Mouse (Mus musculus) retina, postnatal 7 days (tissue): Measurements from ENCODE around the gene Fyb2.
A peak's percentile ranks its signal among the peaks of the same experiment; 100 is the strongest.

Experiments
- DNase-seq: peaks from one replicate; pipeline ENCODE4 v3.0.0-alpha.2; 2012; ENCODE audit warnings: low read depth, low spot score

The Fyb2 gene

GRCm38 (mm10) chr4:104913291-104914129 is at the start of gene Fyb2:
TSS of gene Fyb2 (plus strand) at chr4:104913456.
- DNase-seq: no peak

DNA sequence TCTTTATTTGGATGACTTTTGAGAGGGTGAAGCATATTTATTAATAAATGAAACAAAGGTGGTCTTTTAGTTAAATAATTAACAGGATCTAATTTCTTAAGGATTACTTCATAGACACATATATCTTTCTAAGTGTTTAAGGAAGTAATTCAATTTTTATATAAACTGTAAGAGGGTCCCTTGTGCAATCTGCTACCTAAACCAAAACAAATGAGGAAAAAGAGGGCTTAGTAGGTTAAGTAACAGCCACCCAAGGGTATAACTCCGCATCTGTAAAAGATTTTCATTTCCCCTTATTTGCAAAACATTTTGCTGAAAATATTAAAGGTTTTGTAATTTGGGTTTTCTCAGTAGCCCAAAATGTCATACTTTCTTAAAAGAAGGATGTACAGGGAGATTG is 48.9 kb upstream of the Fyb2 start:
- no peak for DNase-seq

DNA sequence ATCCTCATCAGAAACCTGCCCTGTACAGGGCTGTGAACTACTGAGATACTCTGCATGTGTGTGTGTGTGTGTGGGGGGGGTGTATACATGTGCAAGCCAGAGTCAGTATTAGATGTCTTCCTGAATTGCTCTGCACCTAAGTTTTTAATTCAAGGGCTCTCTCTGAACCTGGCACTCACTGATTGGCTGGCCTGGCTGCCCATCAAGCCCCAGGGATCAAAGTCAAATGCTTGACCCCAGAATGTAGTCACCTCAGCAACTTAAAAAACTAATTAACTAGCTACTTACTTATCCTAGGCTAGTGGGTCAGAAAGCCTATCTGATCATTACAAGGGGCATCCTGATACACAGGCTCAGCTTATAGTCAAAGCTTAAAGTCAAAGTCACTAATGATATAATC is 43.7 kb upstream of the Fyb2 start:
- no peak for DNase-seq

DNA sequence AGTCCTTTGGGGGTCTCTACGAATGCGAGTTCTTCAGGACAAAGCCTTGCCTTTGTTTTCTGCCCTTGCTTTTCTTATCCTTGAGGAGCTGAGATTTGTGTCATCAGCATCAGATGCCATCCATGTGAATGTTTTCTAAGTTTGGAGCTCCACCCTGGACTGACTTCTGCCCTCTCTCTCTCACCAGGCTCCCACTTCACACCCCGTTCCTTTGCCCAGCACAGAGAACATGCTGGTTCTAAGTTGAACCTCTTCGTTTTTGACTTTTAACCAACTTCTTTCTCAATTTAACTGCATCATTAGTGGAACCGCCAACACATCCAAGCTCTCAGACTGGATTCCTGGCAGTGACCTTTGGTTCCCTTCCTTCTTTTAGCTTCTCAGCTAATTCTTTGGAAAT is 43.1 kb upstream of the Fyb2 start:
- DNase-seq: no peak

GRCm38 (mm10) chr4:104875832-104876231 is 37.4 kb upstream of the Fyb2 start:
- no peak for DNase-seq

DNA sequence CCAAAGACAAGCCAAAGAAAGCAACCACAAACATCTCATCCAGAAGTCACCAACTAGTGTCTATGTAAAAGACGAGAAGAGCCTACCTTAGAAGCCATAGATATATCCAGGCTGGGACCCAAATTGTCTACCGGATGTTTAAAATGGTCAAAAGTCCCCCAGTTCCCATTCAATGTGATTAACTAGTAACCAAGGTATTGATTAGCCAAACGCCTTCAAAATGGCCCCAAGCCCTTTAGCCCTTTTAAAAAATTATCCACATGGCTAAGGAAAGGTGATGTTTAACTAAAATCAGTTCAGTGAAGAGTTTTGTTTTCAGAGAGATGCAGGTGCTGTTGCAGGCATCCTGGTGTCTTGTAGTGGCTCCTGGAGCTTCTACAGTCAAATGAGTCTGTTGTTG is 36.9 kb upstream of the Fyb2 start, which contains the start of gene C8a:
C8a (minus strand) TSS at position 76 of the 400 bp plus-strand sequence.
- no peak for DNase-seq

GRCm38 (mm10) chr4:104887486-104887885 is 25.8 kb upstream of the Fyb2 start:
- no peak for DNase-seq

DNA sequence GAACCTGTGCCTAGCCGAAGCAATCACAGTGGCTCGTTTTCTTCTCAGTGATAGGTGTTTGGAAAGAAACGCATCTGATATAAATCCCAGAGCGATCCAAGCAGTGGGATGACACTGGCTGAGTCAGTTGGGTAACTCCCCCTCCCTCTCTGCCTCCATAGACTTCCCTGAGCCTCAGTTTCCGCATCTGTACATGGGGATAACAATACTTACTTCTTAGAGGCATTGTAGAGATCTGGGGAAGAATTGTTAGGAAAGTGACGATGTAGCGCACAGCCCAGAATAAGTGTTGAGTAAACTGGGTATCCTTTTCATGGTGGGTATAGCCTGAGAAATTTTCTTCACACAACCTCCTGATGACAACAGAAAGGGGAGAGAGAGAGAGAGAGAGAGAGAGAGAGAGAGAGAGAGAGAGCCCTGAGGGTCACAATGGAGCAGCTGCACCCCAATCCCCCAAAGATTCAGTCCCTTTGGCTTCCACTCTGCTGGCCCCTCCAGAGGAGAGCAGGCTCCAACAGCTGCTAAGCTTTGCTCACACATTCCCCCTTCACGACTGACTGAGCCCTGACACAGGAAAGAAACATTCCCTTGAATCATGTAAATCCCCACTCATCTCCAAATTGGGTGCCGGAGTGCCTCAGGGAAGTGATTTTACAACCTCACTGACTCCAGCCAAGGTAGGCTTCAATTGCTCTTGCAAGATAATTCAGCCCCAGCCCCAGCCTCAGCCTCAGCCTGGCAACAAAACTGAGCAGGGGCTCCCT is 24.6 kb upstream of the Fyb2 start:
- no peak for DNase-seq

GRCm38 (mm10) chr4:104891708-104892107 is 21.5 kb upstream of the Fyb2 start:
- no peak for DNase-seq

- no peak for DNase-seq
Measured at GRCm38 (mm10) chr4:104893588-104893987, 19.7 kb upstream of the Fyb2 start.

- peak; percentile 41 for DNase-seq
Measured at GRCm38 (mm10) chr4:104894004-104894734, 19.1 kb upstream of the Fyb2 start.

- no peak for DNase-seq
Measured at GRCm38 (mm10) chr4:104902836-104903235, 10.4 kb upstream of the Fyb2 start.

- DNase-seq: no peak
Measured at GRCm38 (mm10) chr4:104905049-104905448, 8.2 kb upstream of the Fyb2 start.

DNA sequence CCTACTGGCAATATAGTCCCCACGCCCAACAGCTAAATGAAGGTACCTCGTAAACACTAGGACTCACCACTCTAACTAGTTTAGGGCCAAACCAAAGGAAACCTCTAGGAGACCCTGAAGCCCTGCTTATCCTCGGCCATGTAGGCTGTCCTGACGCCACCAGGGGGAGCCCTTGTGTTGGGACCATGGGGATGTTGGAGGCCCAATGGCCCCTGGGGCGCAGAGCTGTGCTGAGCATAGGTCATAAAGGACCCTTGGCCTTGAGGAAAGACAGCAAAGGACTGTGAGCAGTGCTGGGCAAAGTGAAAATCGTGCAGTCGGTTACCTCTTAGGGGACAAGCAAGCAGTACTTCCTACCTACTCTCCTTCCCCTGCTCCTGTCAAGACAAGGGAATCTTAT is 1.6 kb upstream of the Fyb2 start:
- DNase-seq: peak; percentile 49

- DNase-seq: no peak
Measured at GRCm38 (mm10) chr4:104914711-104915247, 1.5 kb downstream of the Fyb2 start.

- no peak for DNase-seq
Measured at GRCm38 (mm10) chr4:104918017-104918416, 4.8 kb downstream of the Fyb2 start.

DNA sequence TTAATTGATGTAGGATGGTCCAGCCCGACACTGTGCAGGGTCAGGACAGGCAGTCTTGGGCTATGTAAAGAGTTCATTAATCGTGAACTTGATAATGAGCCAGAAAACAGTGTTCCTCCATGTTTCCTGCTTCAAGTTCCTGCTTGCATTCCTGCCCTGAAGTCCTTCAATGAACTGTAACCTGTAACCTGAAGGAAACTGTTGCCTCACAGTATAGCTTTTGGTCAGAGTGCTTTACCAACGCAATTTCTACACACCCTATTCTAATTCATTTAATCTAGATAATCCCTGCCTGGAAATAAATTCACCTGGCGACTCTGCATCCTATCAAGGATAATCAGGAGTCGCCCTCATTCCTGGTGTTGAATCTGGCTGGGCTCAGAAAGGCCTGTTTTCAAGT is 12.1 kb downstream of the Fyb2 start:
- DNase-seq: no peak

- no peak for DNase-seq
Measured at GRCm38 (mm10) chr4:104929165-104929564, 15.9 kb downstream of the Fyb2 start.

DNA sequence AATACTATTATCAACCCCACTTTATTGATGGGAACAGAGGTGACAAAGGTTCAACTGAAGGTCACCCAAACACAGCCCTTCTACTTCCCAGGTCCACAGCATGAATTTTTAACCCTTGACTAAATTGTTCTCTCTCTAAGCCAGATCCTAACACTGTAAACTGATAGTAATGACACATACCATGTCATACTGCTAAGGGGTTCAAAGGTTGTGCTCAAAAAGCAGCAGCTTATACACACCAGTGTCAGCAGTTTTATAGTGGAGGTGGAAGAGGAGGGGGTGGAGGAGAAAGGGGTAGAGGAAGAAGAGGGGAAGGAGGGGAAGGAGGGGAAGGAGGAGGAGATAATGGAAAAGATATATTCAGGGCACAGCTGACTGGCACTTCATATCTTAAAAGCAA is 20.4 kb downstream of the Fyb2 start:
- no peak for DNase-seq

GRCm38 (mm10) chr4:104934997-104935396 is 21.7 kb downstream of the Fyb2 start:
- no peak for DNase-seq

DNA sequence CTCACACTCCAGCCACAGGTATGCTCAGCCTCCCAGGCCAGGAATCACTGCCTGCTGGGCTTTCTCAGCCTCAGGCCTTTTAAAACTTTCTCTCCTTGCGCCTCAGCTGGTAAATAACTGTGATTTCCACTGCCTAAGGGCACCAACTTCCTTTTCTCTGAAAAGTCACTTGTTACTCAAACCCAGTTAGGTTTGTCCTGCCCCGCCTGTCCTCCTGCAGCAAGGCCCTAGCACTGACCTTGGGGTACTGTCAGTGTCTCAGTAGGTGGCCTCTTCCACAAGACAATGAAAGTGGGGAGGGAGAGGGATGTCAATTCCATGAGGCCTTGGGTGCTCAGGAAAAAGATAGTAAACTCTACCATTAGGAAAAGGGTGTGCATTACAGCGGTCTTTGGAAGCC is 22.2 kb downstream of the Fyb2 start:
- DNase-seq: no peak

GRCm38 (mm10) chr4:104936011-104936410 is 22.8 kb downstream of the Fyb2 start:
- DNase-seq: no peak
